Mouse (Mus musculus): Measurements from ENCODE around the gene Agt. TPM values are rescaled to one million over a fixed set of nuclear protein-coding genes. Genes with fewer than 3 reads are reported as not detected.

The Agt gene
- not detected in 2 replicates for polyA plus RNA-seq (2015; fragmentation: Nextera tagmentation; extraction: Ambion mirVana)

GRCm38 (mm10) chr8:124569593-124569992 is at the start of gene Agt:
TSS of gene Agt (minus strand) at chr8:124569706.
- no peak for ATAC-seq
- no peak within 1 kb of the TSS for H3K9ac ChIP-seq (replicated peaks)
- no peaks in the 10 kb centered on the region for H3K27me3 ChIP-seq
- no peak within 1 kb of the TSS for H3K4me2 ChIP-seq (replicated peaks)
- H3K9me3 ChIP-seq = no peaks in the 10 kb centered on the region
- H3K4me3 ChIP-seq (replicated peaks) = no peak within 1 kb of the TSS
- H3K27ac ChIP-seq = no peak within 1 kb of the TSS
- no peaks in the 10 kb centered on the region for H3K4me1 ChIP-seq (replicated peaks)
- H3K36me3 ChIP-seq = no peaks in the 10 kb centered on the region
- WGBS = 83% methylated on average over 2 of the region's 2 CpGs

- H3K9ac ChIP-seq (replicated peaks) = no peak overlapping the region
- no peak for ATAC-seq
- no peaks in the 10 kb centered on the region for H3K36me3 ChIP-seq
- H3K27me3 ChIP-seq = peaks cover 12% of the 10 kb centered on the region
- H3K4me3 ChIP-seq (replicated peaks) = no peak overlapping the region
- no peaks in the 10 kb centered on the region for H3K9me3 ChIP-seq
- H3K4me2 ChIP-seq (replicated peaks) = no peak overlapping the region
- no peak overlapping the region for H3K27ac ChIP-seq
- peaks cover 9% of the 10 kb centered on the region; the same call in 1 of the 2 replicates for H3K4me1 ChIP-seq (replicated peaks)
- WGBS = 60% methylated on average over 9 of the region's 9 CpGs
These were observed 48.7 kb upstream of the Agt start for GRCm38 (mm10) chr8:124618252-124618651.

- peaks cover 9% of the 10 kb centered on the region; the same call in 1 of the 2 replicates for H3K4me1 ChIP-seq (replicated peaks)
- H3K27ac ChIP-seq = no peak overlapping the region
- H3K4me3 ChIP-seq (replicated peaks) = peak overlapping the region; percentile 31
- peak; percentile 82 for ATAC-seq
- no peaks in the 10 kb centered on the region for H3K36me3 ChIP-seq
- no peaks in the 10 kb centered on the region for H3K9me3 ChIP-seq
- WGBS = 11% methylated on average over 17 of the region's 17 CpGs
- H3K9ac ChIP-seq (replicated peaks) = peak overlapping the region; percentile 34
- H3K27me3 ChIP-seq = peaks cover 12% of the 10 kb centered on the region
- peak overlapping the region; percentile 53 for H3K4me2 ChIP-seq (replicated peaks)
These were observed 47.9 kb upstream of the Agt start for GRCm38 (mm10) chr8:124617266-124617869.

DNA sequence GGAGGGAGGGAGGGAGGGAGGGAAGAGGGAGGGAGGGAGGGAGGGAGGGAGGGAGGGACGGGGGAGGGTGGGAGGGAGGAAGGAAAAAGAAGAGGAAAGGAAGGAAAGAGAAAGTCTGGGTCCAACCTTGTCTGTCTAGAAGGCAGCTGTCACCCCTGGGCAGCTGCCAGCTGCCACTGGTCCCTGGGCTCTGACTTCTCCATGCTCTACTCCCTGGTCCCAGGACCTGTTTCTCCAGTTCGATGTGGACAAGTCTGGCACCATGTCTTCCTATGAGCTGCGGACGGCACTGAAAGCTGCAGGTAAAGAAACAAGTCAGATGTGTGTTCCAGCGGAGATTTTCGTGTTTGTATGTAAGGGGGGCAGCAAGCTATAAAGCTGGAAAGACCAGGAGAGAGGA is 44.8 kb upstream of the Agt start:
- no peak overlapping the region for H3K9ac ChIP-seq (replicated peaks)
- no peak overlapping the region for H3K4me3 ChIP-seq (replicated peaks)
- H3K4me2 ChIP-seq (replicated peaks) = no peak overlapping the region
- no peaks in the 10 kb centered on the region for H3K36me3 ChIP-seq
- no peaks in the 10 kb centered on the region for H3K9me3 ChIP-seq
- H3K27ac ChIP-seq = no peak overlapping the region
- no peak for ATAC-seq
- 90% methylated on average over 5 of the region's 6 CpGs for WGBS
- H3K27me3 ChIP-seq = peaks cover 12% of the 10 kb centered on the region
- H3K4me1 ChIP-seq (replicated peaks) = peaks cover 5% of the 10 kb centered on the region; the same call in 1 of the 2 replicates

GRCm38 (mm10) chr8:124608972-124609353 is 39.5 kb upstream of the Agt start:
- Histone ChIP-seq H3K27ac (no peak overlapping the region), H3K27me3 (no peaks in the 10 kb centered on the region)
- 82% methylated on average over 9 of the region's 9 CpGs for WGBS

DNA sequence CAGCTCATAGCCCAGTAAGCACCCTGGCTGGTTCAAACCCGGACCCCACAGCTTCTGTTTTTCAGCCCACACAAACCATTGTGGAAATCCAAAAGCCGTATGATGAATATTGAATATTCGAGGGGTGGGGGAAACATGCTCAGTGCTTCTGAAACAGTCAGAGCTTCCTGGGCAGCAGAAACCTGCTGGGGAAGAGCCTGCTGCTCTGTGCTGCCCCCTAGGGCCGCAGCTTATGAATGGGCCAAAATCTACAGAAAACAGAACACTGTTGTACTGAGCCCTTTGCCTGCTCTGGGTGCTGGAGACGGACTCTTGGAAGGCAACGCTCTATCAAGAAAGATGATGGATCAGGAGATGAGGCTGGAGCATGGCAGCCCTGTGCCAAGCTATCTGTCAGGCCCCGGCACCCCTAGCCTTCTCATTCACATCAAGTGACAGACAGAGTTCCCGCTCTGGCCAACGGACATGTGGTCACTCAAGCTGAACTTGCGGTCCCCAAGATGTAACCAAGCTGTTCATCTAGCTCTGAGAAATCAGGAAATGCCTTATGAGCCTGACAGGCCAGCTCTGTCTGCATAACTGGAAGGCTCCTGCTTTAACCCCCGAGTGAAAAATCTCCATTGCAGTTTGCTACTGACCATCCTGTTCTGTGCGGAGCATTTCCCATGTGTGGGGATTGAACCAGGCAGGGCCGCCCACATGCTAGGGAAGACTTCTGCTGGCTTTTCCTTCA is 38.9 kb upstream of the Agt start:
- H3K4me2 ChIP-seq (replicated peaks) = no peak overlapping the region
- no peaks in the 10 kb centered on the region for H3K9me3 ChIP-seq
- no peak overlapping the region for H3K4me3 ChIP-seq (replicated peaks)
- 77% methylated on average over 13 of the region's 13 CpGs for WGBS
- H3K27ac ChIP-seq = no peak overlapping the region
- H3K4me1 ChIP-seq (replicated peaks) = no peaks in the 10 kb centered on the region
- H3K36me3 ChIP-seq = no peaks in the 10 kb centered on the region
- H3K27me3 ChIP-seq = no peaks in the 10 kb centered on the region
- ATAC-seq = no peak
- H3K9ac ChIP-seq (replicated peaks) = no peak overlapping the region

More at GRCm38 (mm10) chr8:124608972-124609353, 39.5 kb upstream of the Agt start:
- no peaks in the 10 kb centered on the region for H3K4me1 ChIP-seq (replicated peaks)
- no peaks in the 10 kb centered on the region for H3K36me3 ChIP-seq
- H3K9ac ChIP-seq (replicated peaks) = no peak overlapping the region
- no peak overlapping the region for H3K4me3 ChIP-seq (replicated peaks)
- ATAC-seq = no peak
- H3K9me3 ChIP-seq = no peaks in the 10 kb centered on the region
- H3K4me2 ChIP-seq (replicated peaks) = no peak overlapping the region

DNA sequence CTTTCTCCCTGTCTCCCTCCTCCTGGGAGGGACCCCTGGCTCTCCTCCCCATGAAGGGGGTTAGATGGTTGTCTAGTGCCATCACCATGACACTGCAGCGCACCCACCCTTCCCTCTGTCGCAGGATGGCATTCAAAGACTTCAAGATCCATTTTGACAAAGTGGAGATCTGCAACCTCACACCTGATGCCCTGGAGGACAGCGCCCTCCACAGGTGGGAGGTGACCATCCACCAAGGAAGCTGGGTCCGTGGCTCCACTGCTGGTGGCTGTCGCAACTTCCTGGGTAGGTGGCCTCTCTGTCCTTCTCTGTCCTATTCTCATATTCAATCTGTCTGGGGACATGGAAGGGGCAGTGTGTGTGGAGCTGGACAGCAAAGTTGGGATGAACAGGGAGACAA is 34.6 kb upstream of the Agt start:
- Histone ChIP-seq H3K9ac (replicated peaks) (no peak overlapping the region), H3K4me1 (replicated peaks) (no peaks in the 10 kb centered on the region), H3K36me3 (no peaks in the 10 kb centered on the region), H3K27ac (no peak overlapping the region), H3K4me2 (replicated peaks) (no peak overlapping the region), H3K27me3 (no peaks in the 10 kb centered on the region), H3K4me3 (replicated peaks) (no peak overlapping the region), H3K9me3 (no peaks in the 10 kb centered on the region)
- WGBS = 76% methylated on average over 5 of the region's 5 CpGs
- no peak for ATAC-seq

DNA sequence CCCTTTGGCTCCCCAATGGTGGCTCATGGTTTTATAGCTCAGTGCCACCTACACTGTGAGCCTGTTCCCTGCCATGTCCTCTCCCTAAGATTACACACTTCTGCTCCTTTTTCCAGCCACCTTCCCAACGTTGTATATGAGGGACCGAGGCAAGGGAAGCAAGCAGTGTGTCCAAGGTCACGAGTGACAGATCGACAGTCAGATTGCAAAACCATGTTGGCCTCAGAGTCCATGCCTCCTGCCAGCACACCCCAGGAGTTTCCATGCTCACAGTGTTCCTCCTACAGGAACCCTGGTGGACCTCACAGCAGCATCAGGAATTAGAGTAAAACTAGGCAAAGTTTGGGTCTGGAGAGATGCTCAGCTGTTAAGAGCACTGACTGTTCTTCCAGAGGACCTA is 19.9 kb upstream of the Agt start:
- Histone ChIP-seq H3K4me2 (replicated peaks) (no peak overlapping the region), H3K27ac (no peak overlapping the region), H3K9ac (replicated peaks) (no peak overlapping the region), H3K36me3 (no peaks in the 10 kb centered on the region), H3K9me3 (no peaks in the 10 kb centered on the region), H3K27me3 (no peaks in the 10 kb centered on the region), H3K4me3 (replicated peaks) (no peak overlapping the region), H3K4me1 (replicated peaks) (no peaks in the 10 kb centered on the region)
- WGBS = 77% methylated on average over 4 of the region's 4 CpGs
- ATAC-seq = no peak

- H3K27ac ChIP-seq = no peak overlapping the region
- no peak for ATAC-seq
- 74% methylated on average over 2 of the region's 2 CpGs for WGBS
These were observed 17.1 kb upstream of the Agt start for GRCm38 (mm10) chr8:124586556-124586955.

DNA sequence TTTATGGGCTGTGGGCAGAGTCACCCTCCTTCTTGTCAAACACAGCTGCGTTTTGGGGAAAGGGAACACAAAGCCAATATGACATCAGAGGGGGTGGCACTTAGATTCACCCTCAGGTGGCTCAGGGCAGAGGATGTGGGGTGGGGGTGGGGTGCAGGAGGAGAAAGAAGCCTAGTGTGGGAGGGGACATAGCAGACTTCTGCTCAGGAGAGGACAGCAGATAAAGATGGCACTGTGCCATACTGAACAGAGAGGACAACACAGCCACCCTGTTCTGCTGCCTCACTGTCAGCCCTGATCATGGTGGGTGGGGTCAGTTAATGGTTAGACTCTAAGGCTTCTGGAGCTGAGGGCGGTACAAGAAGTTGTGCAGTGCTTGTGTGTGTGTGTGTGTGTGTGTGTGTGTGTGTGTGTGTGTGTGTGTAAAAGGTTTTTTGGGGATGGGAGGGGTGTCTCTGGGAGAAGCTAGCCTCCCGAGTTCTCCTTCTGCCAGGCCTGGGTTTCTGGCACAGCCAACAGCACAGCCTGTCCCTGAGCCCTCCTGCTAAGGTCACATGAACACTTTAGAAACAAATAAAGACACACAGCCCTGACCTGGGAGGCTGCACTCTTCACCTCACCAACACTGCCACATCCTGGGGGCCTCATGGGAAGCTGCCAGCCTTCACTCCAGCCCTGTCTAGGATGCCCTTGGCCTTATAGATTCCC is 16.4 kb upstream of the Agt start:
- H3K9me3 ChIP-seq = no peaks in the 10 kb centered on the region
- H3K4me1 ChIP-seq (replicated peaks) = no peaks in the 10 kb centered on the region
- no peak overlapping the region for H3K9ac ChIP-seq (replicated peaks)
- no peaks in the 10 kb centered on the region for H3K36me3 ChIP-seq
- H3K4me3 ChIP-seq (replicated peaks) = no peak overlapping the region
- H3K4me2 ChIP-seq (replicated peaks) = no peak overlapping the region
- 72% methylated on average over 2 of the region's 3 CpGs for WGBS
- no peak for ATAC-seq
- H3K27me3 ChIP-seq = no peaks in the 10 kb centered on the region
- H3K27ac ChIP-seq = no peak overlapping the region

More at GRCm38 (mm10) chr8:124586556-124586955, 17.1 kb upstream of the Agt start:
- H3K36me3 ChIP-seq = no peaks in the 10 kb centered on the region
- no peak overlapping the region for H3K9ac ChIP-seq (replicated peaks)
- no peaks in the 10 kb centered on the region for H3K27me3 ChIP-seq
- no peaks in the 10 kb centered on the region for H3K9me3 ChIP-seq
- no peaks in the 10 kb centered on the region for H3K4me1 ChIP-seq (replicated peaks)
- no peak overlapping the region for H3K4me2 ChIP-seq (replicated peaks)
- no peak overlapping the region for H3K4me3 ChIP-seq (replicated peaks)

DNA sequence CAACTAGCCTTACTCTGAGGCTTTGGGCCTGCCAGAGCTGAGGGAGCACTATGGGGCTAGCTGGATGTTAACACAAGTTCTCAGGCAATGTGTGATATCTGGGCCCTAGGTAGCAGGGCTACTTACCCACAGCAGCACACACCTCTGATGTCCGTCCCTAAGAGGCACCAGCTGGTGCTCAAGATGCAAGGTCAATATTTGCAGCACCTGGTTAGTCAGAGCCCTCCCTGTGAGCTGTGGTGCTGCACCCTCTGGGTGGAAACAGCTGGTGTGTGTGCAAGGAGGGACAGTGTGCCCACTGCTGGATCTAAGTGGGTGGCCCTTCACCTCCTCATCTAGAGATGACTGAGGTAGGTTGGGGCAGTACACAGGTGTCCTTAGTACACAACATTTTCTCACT is 7.2 kb upstream of the Agt start:
- H3K36me3 ChIP-seq = no peaks in the 10 kb centered on the region
- H3K27me3 ChIP-seq = no peaks in the 10 kb centered on the region
- no peak overlapping the region for H3K4me2 ChIP-seq (replicated peaks)
- H3K4me1 ChIP-seq (replicated peaks) = no peaks in the 10 kb centered on the region
- ATAC-seq = no peak
- no peak overlapping the region; the same call in 1 of the 2 replicates for H3K9ac ChIP-seq (replicated peaks)
- H3K4me3 ChIP-seq (replicated peaks) = no peak overlapping the region
- no peak overlapping the region for H3K27ac ChIP-seq
- H3K9me3 ChIP-seq = no peaks in the 10 kb centered on the region
- 88% methylated on average over 1 of the region's 1 CpGs for WGBS

- H3K9ac ChIP-seq (replicated peaks) = no peak within 1 kb of the TSS; the same call in 1 of the 2 replicates
- H3K4me3 ChIP-seq (replicated peaks) = no peak within 1 kb of the TSS
- H3K4me2 ChIP-seq (replicated peaks) = no peak within 1 kb of the TSS
- no peak within 1 kb of the TSS for H3K27ac ChIP-seq
- no peaks in the 10 kb centered on the region for H3K4me1 ChIP-seq (replicated peaks)
- H3K36me3 ChIP-seq = no peaks in the 10 kb centered on the region
- H3K9me3 ChIP-seq = no peaks in the 10 kb centered on the region
- 90% methylated on average over 8 of the region's 8 CpGs for WGBS
- H3K27me3 ChIP-seq = no peaks in the 10 kb centered on the region
- ATAC-seq = no peak
These were observed 6.3 kb upstream of the Agt start, which contains the start of gene Capn9 for GRCm38 (mm10) chr8:124575811-124576210. TSS of gene Capn9 (plus strand) at chr8:124576111.
